Mouse (Mus musculus) MEL (cell line): ENCODE measurements around the gene Gskip. TPM values are rescaled to one million over a fixed set of nuclear protein-coding genes. Genes with fewer than 3 reads are reported as not detected.

Source experiments
- DNase-seq: peaks from one replicate; pipeline ENCODE4 v3.0.0; 2011; ENCODE audit warnings: low read depth, low spot score
- H3K27ac ChIP-seq: 2 replicates; pipeline ENCODE4 v1.5.1; 2012; ENCODE audit warnings: low read depth, mild to moderate bottlenecking, control low read depth, low read length, moderate library complexity; ENCODE audit not compliant: control insufficient read depth
- H3K27me3 ChIP-seq, 2 experiments: fragments of 150-350 bp in 1 of 2; sonication (generic) in 1 of 2; 2 replicates each; pipeline ENCODE4 v1.6.1; 2012; ENCODE audit warnings: low read length in 2 of 2, mild to moderate bottlenecking in 2 of 2, improper control_type of control experiment in 1 of 2, moderate library complexity in 1 of 2; ENCODE audit not compliant: insufficient read depth in 2 of 2, control insufficient read depth in 1 of 2
- H3K36me3 ChIP-seq, 2 experiments: 2 replicates each; pipeline ENCODE4 v1.6.1; 2012 to 2014; ENCODE audit warnings: low read length in 2 of 2, improper control_type of control experiment in 1 of 2, inconsistent platforms in 1 of 2, mild to moderate bottlenecking in 1 of 2; ENCODE audit not compliant: insufficient read depth in 2 of 2, control insufficient read depth in 1 of 2
- H3K4me1 ChIP-seq, 2 experiments: fragments of 150-350 bp in 1 of 2; sonication (generic) in 1 of 2; 2 replicates each; pipeline ENCODE4 v1.6.1; 2012; ENCODE audit warnings: low read length in 2 of 2, improper control_type of control experiment in 1 of 2, mild to moderate bottlenecking in 1 of 2; ENCODE audit not compliant: insufficient read depth in 2 of 2, control insufficient read depth in 1 of 2
- H3K4me3 ChIP-seq, 2 experiments: fragments of 150-350 bp in 1 of 2; sonication (generic) in 1 of 2; 2 replicates each; pipeline ENCODE4 v1.5.1; 2012; ENCODE audit warnings: low read depth in 2 of 2, low read length in 2 of 2, mild to moderate bottlenecking in 2 of 2, moderate library complexity in 2 of 2, control low read depth in 1 of 2, improper control_type of control experiment in 1 of 2; ENCODE audit not compliant: control insufficient read depth in 1 of 2, insufficient read depth in 1 of 2
- H3K79me2 ChIP-seq: 2 replicates; pipeline ENCODE4 v1.6.1; 2012; ENCODE audit warnings: mild to moderate bottlenecking, low read length, moderate library complexity; ENCODE audit not compliant: control insufficient read depth, poor library complexity, insufficient read depth
- H3K9ac ChIP-seq: 2 replicates; pipeline ENCODE4 v1.6.1; 2012; ENCODE audit warnings: low read depth, mild to moderate bottlenecking, control low read depth, low read length, moderate library complexity; ENCODE audit not compliant: control insufficient read depth, poor library complexity, severe bottlenecking
- H3K9me3 ChIP-seq: fragments of 150-350 bp; sonication (generic); replicated peaks from 2 replicates; pipeline ENCODE4 v1.6.1; 2012; ENCODE audit warnings: mild to moderate bottlenecking, low read length, improper control_type of control experiment, moderate library complexity; ENCODE audit not compliant: insufficient read depth
- CHD1 ChIP-seq: IDR thresholded peaks from 2 replicates; pipeline ENCODE4 v1.6.1; 2012; ENCODE audit warnings: low read depth, mild to moderate bottlenecking, inconsistent platforms, low read length, improper control_type of control experiment
- CHD2 ChIP-seq: IDR thresholded peaks from 2 replicates; pipeline ENCODE4 v1.6.1; 2011; ENCODE audit warnings: low read length, improper control_type of control experiment
- CTCF ChIP-seq, 3 experiments: IDR thresholded peaks in 2 of 3; conservative IDR thresholded peaks in 1 of 3; 2 replicates each; pipeline ENCODE4 v1.5.1; 2011 to 2012; ENCODE audit warnings: low read length in 3 of 3, low read depth in 2 of 3, mild to moderate bottlenecking in 2 of 3, improper control_type of control experiment in 1 of 3, inconsistent platforms in 1 of 3, mixed read lengths in 1 of 3, moderate library complexity in 1 of 3; ENCODE audit not compliant: control insufficient read depth in 1 of 3, insufficient read depth in 1 of 3, poor library complexity in 1 of 3, severe bottlenecking in 1 of 3
- E2F4 ChIP-seq: IDR thresholded peaks from 2 replicates; pipeline ENCODE4 v1.6.1; 2011; ENCODE audit warnings: low read depth, low read length, improper control_type of control experiment, borderline replicate concordance
- ELF1 ChIP-seq: IDR thresholded peaks from 2 replicates; pipeline ENCODE4 v1.6.1; 2014; ENCODE audit warnings: low read depth, mild to moderate bottlenecking, inconsistent platforms, low read length, improper control_type of control experiment, moderate library complexity
- EP300 ChIP-seq, 2 experiments: IDR thresholded peaks; 2 replicates each; pipeline ENCODE4 v1.6.1; 2011; ENCODE audit warnings: improper control_type of control experiment in 2 of 2, low read length in 2 of 2, low read depth in 1 of 2, mild to moderate bottlenecking in 1 of 2
- ETS1 ChIP-seq: IDR thresholded peaks from 2 replicates; pipeline ENCODE4 v1.6.1; 2012; ENCODE audit warnings: low read depth, mild to moderate bottlenecking, inconsistent platforms, low read length, improper control_type of control experiment, moderate library complexity
- GABPA ChIP-seq: IDR thresholded peaks from 2 replicates; pipeline ENCODE4 v1.6.1; 2012; ENCODE audit warnings: low read depth, mild to moderate bottlenecking, inconsistent platforms, low read length, improper control_type of control experiment, moderate library complexity
- GATA1 ChIP-seq: IDR thresholded peaks from 2 replicates; pipeline ENCODE4 v1.6.1; 2011; ENCODE audit warnings: low read depth, low read length, improper control_type of control experiment
- HCFC1 ChIP-seq: IDR thresholded peaks from 2 replicates; pipeline ENCODE4 v1.6.1; 2012; ENCODE audit warnings: low read depth, mild to moderate bottlenecking, inconsistent platforms, low read length, improper control_type of control experiment, moderate library complexity
- JUND ChIP-seq: IDR thresholded peaks from 2 replicates; pipeline ENCODE4 v1.6.1; 2011; ENCODE audit warnings: low read depth, mild to moderate bottlenecking, improper control_type of control experiment, low read length
- KAT2A ChIP-seq: conservative IDR thresholded peaks from 2 replicates; pipeline ENCODE4 v1.6.1; 2012; ENCODE audit warnings: low read depth, low read length, improper control_type of control experiment, inconsistent platforms
- MAFK ChIP-seq: IDR thresholded peaks from 2 replicates; pipeline ENCODE4 v1.6.1; 2011; ENCODE audit warnings: low read depth, mild to moderate bottlenecking, low read length, improper control_type of control experiment, borderline replicate concordance
- MAX ChIP-seq: IDR thresholded peaks from 2 replicates; pipeline ENCODE4 v1.6.1; 2011; ENCODE audit warnings: low read length, improper control_type of control experiment
- MAZ ChIP-seq: IDR thresholded peaks from 2 replicates; pipeline ENCODE4 v1.6.1; 2012; ENCODE audit warnings: low read depth, mild to moderate bottlenecking, inconsistent platforms, low read length, improper control_type of control experiment
- MEF2A ChIP-seq: IDR thresholded peaks from 2 replicates; pipeline ENCODE4 v1.6.1; 2014; ENCODE audit warnings: low read depth, mild to moderate bottlenecking, inconsistent platforms, low read length, improper control_type of control experiment; ENCODE audit not compliant: poor library complexity, insufficient replicate concordance, severe bottlenecking; ENCODE audit errors: extremely low read depth
- MXI1 ChIP-seq: IDR thresholded peaks from 2 replicates; pipeline ENCODE4 v1.6.1; 2011; ENCODE audit warnings: mild to moderate bottlenecking, low read depth, low read length, improper control_type of control experiment
- MYB ChIP-seq: IDR thresholded peaks from 2 replicates; pipeline ENCODE4 v1.6.1; 2011; ENCODE audit warnings: mild to moderate bottlenecking, low read depth, low read length, improper control_type of control experiment
- MYC ChIP-seq: IDR thresholded peaks from 2 replicates; pipeline ENCODE4 v1.6.1; 2011; ENCODE audit warnings: low read depth, mild to moderate bottlenecking, low read length, improper control_type of control experiment, moderate library complexity
- NELFE ChIP-seq: IDR thresholded peaks from 2 replicates; pipeline ENCODE4 v1.6.1; 2011; ENCODE audit warnings: low read depth, low read length, improper control_type of control experiment
- NRF1 ChIP-seq: IDR thresholded peaks from 2 replicates; pipeline ENCODE4 v1.6.1; 2014; ENCODE audit warnings: low read depth, mild to moderate bottlenecking, inconsistent platforms, low read length, improper control_type of control experiment, moderate library complexity; ENCODE audit not compliant: poor library complexity, insufficient read depth, severe bottlenecking
- POLR2A ChIP-seq, 2 experiments: IDR thresholded peaks; 2 replicates each; pipeline ENCODE4 v1.6.1; 2011 to 2012; ENCODE audit warnings: low read length in 2 of 2, mild to moderate bottlenecking in 2 of 2, control low read depth in 1 of 2, improper control_type of control experiment in 1 of 2, low read depth in 1 of 2, moderate library complexity in 1 of 2; ENCODE audit not compliant: control insufficient read depth in 1 of 2, insufficient read depth in 1 of 2, poor library complexity in 1 of 2
- POLR2AphosphoS2 ChIP-seq: IDR thresholded peaks from 2 replicates; pipeline ENCODE4 v1.6.1; 2011; ENCODE audit warnings: low read length, improper control_type of control experiment
- POLR2AphosphoS5 ChIP-seq: IDR thresholded peaks from 2 replicates; pipeline ENCODE4 v1.6.1; 2012; ENCODE audit warnings: low read depth, borderline replicate concordance, mild to moderate bottlenecking, inconsistent platforms, low read length, moderate library complexity, mixed read lengths
- RAD21 ChIP-seq: IDR thresholded peaks from 2 replicates; pipeline ENCODE4 v1.6.1; 2011; ENCODE audit warnings: mild to moderate bottlenecking, low read depth, low read length, improper control_type of control experiment
- RCOR1 ChIP-seq: IDR thresholded peaks from 2 replicates; pipeline ENCODE4 v1.6.1; 2012; ENCODE audit warnings: low read depth, mild to moderate bottlenecking, inconsistent platforms, low read length, improper control_type of control experiment
- SIN3A ChIP-seq: IDR thresholded peaks from 2 replicates; pipeline ENCODE4 v1.6.1; 2012; ENCODE audit warnings: low read length, improper control_type of control experiment, inconsistent platforms
- SMC3 ChIP-seq: IDR thresholded peaks from 2 replicates; pipeline ENCODE4 v1.6.1; 2011; ENCODE audit warnings: low read depth, low read length, improper control_type of control experiment
- TAL1 ChIP-seq: IDR thresholded peaks from 2 replicates; pipeline ENCODE4 v1.6.1; 2012; ENCODE audit warnings: mild to moderate bottlenecking, inconsistent platforms, low read length, moderate library complexity, mixed read lengths
- TBP ChIP-seq: IDR thresholded peaks from 2 replicates; pipeline ENCODE4 v1.8.0; 2011; ENCODE audit warnings: low read depth, low read length, improper control_type of control experiment
- TCF12 ChIP-seq: IDR thresholded peaks from 2 replicates; pipeline ENCODE4 v1.6.1; 2014; ENCODE audit warnings: low read depth, mild to moderate bottlenecking, inconsistent platforms, low read length, improper control_type of control experiment, moderate library complexity
- UBTF ChIP-seq: IDR thresholded peaks from 2 replicates; pipeline ENCODE4 v1.6.1; 2012; ENCODE audit warnings: low read depth, mild to moderate bottlenecking, inconsistent platforms, low read length, improper control_type of control experiment, moderate library complexity, borderline replicate concordance; ENCODE audit not compliant: insufficient read depth
- USF2 ChIP-seq, 2 experiments: IDR thresholded peaks; 2 replicates each; pipeline ENCODE4 v1.6.1; 2011 to 2012; ENCODE audit warnings: improper control_type of control experiment in 2 of 2, low read length in 2 of 2, borderline replicate concordance in 1 of 2, inconsistent platforms in 1 of 2, low read depth in 1 of 2, mild to moderate bottlenecking in 1 of 2; ENCODE audit not compliant: insufficient read depth in 1 of 2
- ZC3H11A ChIP-seq: IDR thresholded peaks from 2 replicates; pipeline ENCODE4 v1.6.1; 2012; ENCODE audit warnings: low read depth, mild to moderate bottlenecking, inconsistent platforms, low read length, improper control_type of control experiment
- ZKSCAN1 ChIP-seq: IDR thresholded peaks from 2 replicates; pipeline ENCODE4 v1.6.1; 2012; ENCODE audit warnings: low read depth, mild to moderate bottlenecking, inconsistent platforms, low read length, improper control_type of control experiment, moderate library complexity
- ZMIZ1 ChIP-seq: IDR thresholded peaks from 2 replicates; pipeline ENCODE4 v1.6.1; 2012; ENCODE audit warnings: low read depth, mild to moderate bottlenecking, inconsistent platforms, low read length, improper control_type of control experiment, moderate library complexity
- ZNF384 ChIP-seq: IDR thresholded peaks from 2 replicates; pipeline ENCODE4 v1.6.1; 2012; ENCODE audit warnings: low read depth, mild to moderate bottlenecking, inconsistent platforms, low read length, improper control_type of control experiment
- polyA plus RNA-seq, 2 experiments: library from polyadenylated mRNA; stranded (reverse) in 1 of 2; unstranded in 1 of 2; fragments of >175 nt in 1 of 2; fragments of >200 nt in 1 of 2; gene quantifications; 2 replicates each; pipeline versions ENCODE4 v1.2.1 to v1.2.4; 2012; ENCODE audit warnings: low replicate concordance in 2 of 2, low read depth in 1 of 2; ENCODE audit not compliant: insufficient read length in 2 of 2, insufficient read depth in 1 of 2, missing spikeins in 1 of 2
- total RNA-seq: library from RNA; depleted of rRNA; stranded (reverse); fragments of 300-350 nt; gene quantifications from 2 replicates; pipeline ENCODE4 v1.2.3, GENCODE M21; 2012

Gskip gene
- total and polyA plus RNA-seq, 3 experiments: 12.6 to 13.9 TPM; not detected in 1

DNA sequence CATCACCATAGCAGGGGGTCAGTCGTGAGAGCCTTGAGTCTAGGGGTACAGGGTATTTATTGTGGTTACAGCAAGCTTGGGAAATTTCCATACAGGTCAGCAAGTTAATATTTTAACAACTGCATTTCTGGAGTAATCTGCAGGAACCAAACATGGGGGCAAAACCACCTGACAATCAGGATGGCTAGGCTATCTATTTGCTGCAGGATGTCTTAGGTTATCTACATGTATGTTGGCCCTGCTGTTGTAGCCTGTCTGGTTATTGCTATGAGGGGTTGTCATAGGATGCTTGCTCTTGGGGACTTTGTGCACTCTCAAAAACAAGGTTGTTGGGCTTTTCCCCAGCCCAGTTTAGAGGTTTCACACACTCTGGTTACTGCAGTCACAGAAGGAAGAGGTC is 40.0 kb downstream of the Gskip start:
- Histone ChIP-seq H3K4me1 (peaks cover 35 to 47% of the 10 kb centered on the region in 2 experiments), H3K27ac (peak overlapping the region; percentile 73)
- peak; percentile 70 for DNase-seq
- TF ChIP-seq ZKSCAN1 (no peak), EP300 (IDR thresholded peaks at IDR 0.05; ENCODE audit: low read depth in 1 of 2, low read length in 2 of 2) (peak; percentile 91 to 96), TAL1 (peak; percentile 95), ZNF384 (0 out of 2 replicates have a peak, but pooled peaks have one; percentile 8), GABPA (no peak), E2F4 (no peak), MAZ (peak; percentile 75; the same call in 1 of the 2 replicates), CTCF (IDR thresholded peaks at IDR 0.05 in 2 of 3, conservative IDR thresholded peaks at IDR 0.05 in 1 of 3; ENCODE audit: control insufficient read depth in 1 of 3, insufficient read depth in 1 of 3, low read depth in 2 of 3, low read length in 3 of 3, poor library complexity in 1 of 3, severe bottlenecking in 1 of 3) (no peak), TCF12 (peak; percentile 95), USF2 (IDR thresholded peaks at IDR 0.05; ENCODE audit: borderline replicate concordance in 1 of 2, insufficient read depth in 1 of 2, low read depth in 1 of 2, low read length in 2 of 2) (no peak), UBTF (no peak), ELF1 (no peak), MEF2A (no peak), NRF1 (no peak), POLR2A (IDR thresholded peaks at IDR 0.05; ENCODE audit: control insufficient read depth in 1 of 2, insufficient read depth in 1 of 2, low read depth in 1 of 2, low read length in 2 of 2, poor library complexity in 1 of 2) (no peak), MYC (no peak), POLR2AphosphoS2 (no peak), CHD1 (no peak), MAFK (peak; percentile 62; the same call in 1 of the 2 replicates), ETS1 (peak; percentile 85), GATA1 (peak; percentile 91), KAT2A (0 out of 2 replicates have a peak, but pooled peaks have one; percentile 30), ZC3H11A (0 out of 2 replicates have a peak, but pooled peaks have one; percentile 13), MXI1 (peak; percentile 45), ZMIZ1 (no peak), MAX (peak; percentile 51; the same call in 1 of the 2 replicates), JUND (0 out of 2 replicates have a peak, but pooled peaks have one; percentile 22), NELFE (no peak), TBP (0 out of 2 replicates have a peak, but pooled peaks have one; percentile 44), SMC3 (0 out of 2 replicates have a peak, but pooled peaks have one; percentile 15), CHD2 (no peak), RAD21 (no peak), SIN3A (peak; percentile 69), POLR2AphosphoS5 (no peak), RCOR1 (peak; percentile 70), HCFC1 (no peak; the same call in 1 of the 2 replicates), MYB (peak; percentile 67)

More for the DNA sequence above, 40.0 kb downstream of the Gskip start:
- H3K27me3 ChIP-seq: no peaks in the 10 kb centered on the region
- peak overlapping the region; percentile 30; the same call in 1 of the 2 replicates for H3K9ac ChIP-seq
- no peaks in the 10 kb centered on the region for H3K9me3 ChIP-seq
- peaks cover 0 to 42% of the 10 kb centered on the region in 2 experiments; a peak in 2 of 4 replicates for H3K36me3 ChIP-seq
- no peaks in the 10 kb centered on the region for H3K79me2 ChIP-seq
- H3K4me3 ChIP-seq: no peak overlapping the region
